Mouse (Mus musculus) C2C12 (cell line): ENCODE measurements at regions not wholly inside any gene's neighbourhood (a gene's known extent, or its start where the extent isn't known, plus 50 kb on each side); places are given as distances from the start of the nearest gene placed in this dataset.

Source experiments
- H3K27me3 ChIP-seq: one replicate; pipeline ENCODE4 v1.6.1; 2011; ENCODE audit not compliant: control insufficient read depth, insufficient read depth, insufficient read length
- H3K36me3 ChIP-seq: one replicate; pipeline ENCODE4 v1.6.1; 2011; ENCODE audit not compliant: control insufficient read depth, insufficient read depth
- H3K4me3 ChIP-seq: one replicate; pipeline ENCODE4 v1.5.1; 2011; ENCODE audit warnings: mild to moderate bottlenecking, control low read depth; ENCODE audit not compliant: poor library complexity, insufficient read depth, severe bottlenecking
- H3K79me2 ChIP-seq: one replicate; pipeline ENCODE4 v1.6.1; 2011; ENCODE audit not compliant: control insufficient read depth, insufficient read depth
- H3K79me3 ChIP-seq: one replicate; pipeline ENCODE4 v1.6.1; 2011; ENCODE audit warnings: low read depth, control low read depth
- H3ac ChIP-seq: one replicate; pipeline ENCODE3; 2011; ENCODE audit warnings: low read depth; ENCODE audit not compliant: control insufficient read depth, insufficient read length
- CEBPB ChIP-seq: IDR thresholded peaks from one replicate; pipeline ENCODE4 v1.6.1; 2011; ENCODE audit warnings: low read depth, mild to moderate bottlenecking, control low read depth, moderate library complexity
- CTCF ChIP-seq: IDR thresholded peaks from one replicate; pipeline ENCODE4 v1.5.1; 2011; ENCODE audit not compliant: control insufficient read depth, insufficient read depth, insufficient read length
- FOSL1 ChIP-seq: IDR thresholded peaks from one replicate; pipeline ENCODE4 v1.8.0; 2011; ENCODE audit warnings: mild to moderate bottlenecking, low read length; ENCODE audit not compliant: poor library complexity, insufficient read depth, severe bottlenecking
- MAX ChIP-seq: IDR thresholded peaks from one replicate; pipeline ENCODE4 v1.6.1; 2011; ENCODE audit warnings: mild to moderate bottlenecking, control low read depth
- MYOD1 ChIP-seq: IDR thresholded peaks from one replicate; pipeline ENCODE4 v1.6.1; 2011; ENCODE audit warnings: low read depth; ENCODE audit not compliant: control insufficient read depth, insufficient read length
- MYOG ChIP-seq: IDR thresholded peaks from one replicate; pipeline ENCODE4 v1.6.1; 2011; ENCODE audit not compliant: control insufficient read depth, insufficient read length; ENCODE audit errors: extremely low read depth
- USF1 ChIP-seq: IDR thresholded peaks from one replicate; pipeline ENCODE4 v1.6.1; 2011; ENCODE audit warnings: low read depth, mild to moderate bottlenecking, control low read depth, moderate library complexity

- Histone ChIP-seq H3K4me3 (no peak overlapping the region), H3K79me3 (no peaks in the 10 kb centered on the region), H3K79me2 (no peaks in the 10 kb centered on the region), H3K27me3 (no peaks in the 10 kb centered on the region), H3ac (no peak overlapping the region), H3K36me3 (no peaks in the 10 kb centered on the region)
- TF ChIP-seq CTCF, result no peak
- no peak for TF ChIP-seq MAX
- TF ChIP-seq CEBPB, result peak; percentile 61
Measured at GRCm38 (mm10) chr15:5335528-5336268, 91.7 kb upstream of the Ptger4 start.

GRCm38 (mm10) chr15:5326996-5327395, 83.0 kb upstream of the Ptger4 start:
- H3ac ChIP-seq, result no peak overlapping the region
- no peaks in the 10 kb centered on the region for H3K36me3 ChIP-seq
- H3K4me3 ChIP-seq, result no peak overlapping the region
- no peaks in the 10 kb centered on the region for H3K79me2 ChIP-seq
- TF ChIP-seq USF1, result no peak
- no peak for TF ChIP-seq MYOG
- TF ChIP-seq FOSL1, result no peak
- no peak for TF ChIP-seq MAX
- H3K27me3 ChIP-seq, result no peaks in the 10 kb centered on the region
- H3K79me3 ChIP-seq, result no peaks in the 10 kb centered on the region

- Histone ChIP-seq H3K79me2 (no peaks in the 10 kb centered on the region), H3K4me3 (no peak overlapping the region), H3K79me3 (no peaks in the 10 kb centered on the region), H3ac (no peak overlapping the region), H3K36me3 (no peaks in the 10 kb centered on the region), H3K27me3 (no peaks in the 10 kb centered on the region)
- TF ChIP-seq MYOD1 (no peak), MAX (no peak), FOSL1 (no peak), MYOG (no peak), USF1 (no peak), CTCF (no peak), CEBPB (no peak)
Measured at GRCm38 (mm10) chr15:5321691-5322090, 77.7 kb upstream of the Ptger4 start.

- no peaks in the 10 kb centered on the region for H3K27me3 ChIP-seq
- no peak overlapping the region for H3ac ChIP-seq
- no peak for TF ChIP-seq MAX
- no peak for TF ChIP-seq CTCF
- no peak for TF ChIP-seq FOSL1
- no peak for TF ChIP-seq MYOD1
- no peak for TF ChIP-seq MYOG
- no peak for TF ChIP-seq CEBPB
- TF ChIP-seq USF1, result no peak
- H3K79me3 ChIP-seq, result no peaks in the 10 kb centered on the region
- H3K4me3 ChIP-seq, result no peak overlapping the region
- no peaks in the 10 kb centered on the region for H3K79me2 ChIP-seq
- no peaks in the 10 kb centered on the region for H3K36me3 ChIP-seq
Measured at GRCm38 (mm10) chr15:5312231-5312630, 68.2 kb upstream of the Ptger4 start.

GRCm38 (mm10) chr15:5310035-5310434, 66.0 kb upstream of the Ptger4 start:
- Histone ChIP-seq H3ac (no peak overlapping the region), H3K79me3 (no peaks in the 10 kb centered on the region), H3K36me3 (no peaks in the 10 kb centered on the region), H3K27me3 (no peaks in the 10 kb centered on the region), H3K4me3 (no peak overlapping the region), H3K79me2 (no peaks in the 10 kb centered on the region)
- TF ChIP-seq CEBPB, result no peak

GRCm38 (mm10) chr15:5302403-5302802, 58.4 kb upstream of the Ptger4 start:
- Histone ChIP-seq H3K4me3 (no peak overlapping the region), H3K79me3 (no peaks in the 10 kb centered on the region), H3ac (no peak overlapping the region), H3K79me2 (no peaks in the 10 kb centered on the region), H3K36me3 (no peaks in the 10 kb centered on the region), H3K27me3 (no peaks in the 10 kb centered on the region)
- TF ChIP-seq CTCF (no peak), MYOG (no peak), USF1 (no peak), MAX (no peak), FOSL1 (no peak), CEBPB (no peak), MYOD1 (no peak)
